ENCODE assay signal across 8 mouse cellular contexts in the genomic region with DNA sequence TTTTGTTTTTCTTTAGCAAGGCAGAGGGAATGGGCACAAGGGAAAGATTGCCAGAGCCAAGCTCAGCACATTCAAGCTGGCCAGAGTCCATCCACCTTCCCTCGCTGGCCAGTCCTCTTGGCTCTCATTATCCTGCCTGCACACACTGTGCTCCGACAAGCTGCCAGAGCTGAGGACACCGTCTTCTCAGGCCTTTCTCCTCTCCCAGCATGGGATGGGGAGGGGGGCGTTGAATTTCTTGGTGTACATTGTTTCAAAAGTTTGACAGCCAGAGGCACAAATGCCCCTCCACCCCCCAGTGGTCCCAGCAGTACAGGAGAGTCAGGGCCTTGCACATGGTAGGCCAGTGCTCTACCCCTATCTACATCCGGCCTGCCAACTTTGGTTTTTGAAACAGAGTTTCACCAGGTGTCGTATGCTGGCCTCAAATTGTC. TPM values are rescaled to one million over a fixed set of nuclear protein-coding genes. Genes with fewer than 3 reads are reported as not detected.
DNase-seq lines count a peak whose midpoint lies in the region; ATAC-seq and TF ChIP-seq lines count a peak whose summit lies in the region.

No protein-coding gene starts in this region.

- H3K4me3 ChIP-seq in kidney, adult 2 months (ENCODE audit: insufficient read depth, low read depth, low read length): no peak overlapping the region
- peak overlapping the region; percentile 76 for H3K4me3 ChIP-seq in liver, embryonic 15.5 days (replicated peaks)

- ATAC-seq in cerebellum, adult (ENCODE audit: insufficient number of reproducible peaks, low FRiP score, low TSS enrichment): peak; percentile 51; the same call in 1 of the 2 replicates
- peak; percentile 22 for ATAC-seq in liver, embryonic 15.5 days (ENCODE audit: insufficient read depth)

- H3K27me3 ChIP-seq in kidney, adult 2 months (replicated peaks; ENCODE audit: control insufficient read depth, insufficient read depth, low read length): no peaks in the 10 kb centered on the region
- H3K27me3 ChIP-seq in liver, embryonic 15.5 days: no peaks in the 10 kb centered on the region

- H3K9me3 ChIP-seq in liver, embryonic 15.5 days (replicated peaks): no peaks in the 10 kb centered on the region

- H3K4me1 ChIP-seq in kidney, adult 2 months (ENCODE audit: control insufficient read depth, insufficient read depth, low read length): peaks cover 5% of the 10 kb centered on the region; the same call in 1 of the 2 replicates
- peaks cover 27% of the 10 kb centered on the region for H3K4me1 ChIP-seq in liver, embryonic 15.5 days (replicated peaks)

- peak overlapping the region; percentile 97 for H3K4me2 ChIP-seq in liver, embryonic 15.5 days

- no peak overlapping the region for H3K9ac ChIP-seq in liver, embryonic 15.5 days

- TF ChIP-seq CTCF in kidney, adult 2 months (conservative IDR thresholded peaks at IDR 0.05; ENCODE audit: insufficient read depth, insufficient read length, low read depth, low read length): no peak

- no peaks in the 10 kb centered on the region for H3K36me3 ChIP-seq in kidney, adult 2 months (ENCODE audit: control insufficient read depth, insufficient read depth, low read length)
- no peaks in the 10 kb centered on the region for H3K36me3 ChIP-seq in liver, embryonic 15.5 days (replicated peaks)

- no peak for TF ChIP-seq POLR2A in kidney, adult 2 months (IDR thresholded peaks at IDR 0.05; ENCODE audit: low read depth, low read length)

- peak overlapping the region; percentile 37; the same call in 1 of the 2 replicates for H3K27ac ChIP-seq in kidney, adult 2 months (ENCODE audit: insufficient read depth, low read depth, low read length)
- H3K27ac ChIP-seq in liver, embryonic 15.5 days (replicated peaks): no peak overlapping the region

- 38% methylated on average over 6 of the region's 6 CpGs for WGBS in kidney, adult 2 months
- 49% methylated on average over 6 of the region's 6 CpGs for WGBS in liver, embryonic 15.5 days (ENCODE audit: insufficient replicate concordance)

- peak; percentile 69 for DNase-seq in gastrocnemius, adult 18-20 months (ENCODE audit: low spot score)
- DNase-seq in gastrocnemius, postnatal 4 days (ENCODE audit: low spot score in 2 of 2): no peak
- peak; percentile 41 to 47 for DNase-seq in heart, adult 9 months (ENCODE audit: low spot score in 2 of 2)
- peak; percentile 89 for DNase-seq in kidney, adult 2 months
- DNase-seq in ovary, postnatal 14 days (ENCODE audit: low spot score): peak; percentile 27
- DNase-seq in embryo, embryonic 11 days: no peak

RNA-seq across cellular contexts. Expression of a gene that starts 0.4 kb away (rescaled TPM):
- total RNA-seq in gastrocnemius, adult 18-20 months (2021): 100 to 1,000 TPM; 174 to 191 TPM
- total RNA-seq in gastrocnemius, postnatal 4 days (2021): 10 to 100 TPM; 59.2 to 69.4 TPM
- polyA plus RNA-seq in kidney, adult 2 months (2012; rRNA removed): 152 and 171 TPM in 2 replicates
- 21.4 and 26.4 TPM in 2 replicates for polyA plus RNA-seq in liver, embryonic 15.5 days (2015; fragmentation: Nextera tagmentation; extraction: Ambion mirVana)

RNA-seq across cellular contexts. Expression of a gene that starts 32.6 kb away (rescaled TPM):
- total RNA-seq in gastrocnemius, adult 18-20 months (2021): 10 to 100 TPM; 32.2 to 43.5 TPM
- total RNA-seq in gastrocnemius, postnatal 4 days (2021): 100 to 1,000 TPM; 106 to 113 TPM
- 88.4 and 94.2 TPM in 2 replicates for polyA plus RNA-seq in kidney, adult 2 months (2012; rRNA removed)
- polyA plus RNA-seq in liver, embryonic 15.5 days (2015; fragmentation: Nextera tagmentation; extraction: Ambion mirVana): 165 and 170 TPM in 2 replicates

RNA-seq across cellular contexts. Expression of a gene that starts 38.9 kb away (rescaled TPM):
- total RNA-seq in gastrocnemius, adult 18-20 months (2021): under 1 TPM in 1 of 2 experiments, not detected in 1; 0.26 TPM
- total RNA-seq in gastrocnemius, postnatal 4 days (2021): under 1 TPM; 0.12 to 0.16 TPM
- polyA plus RNA-seq in kidney, adult 2 months (2012; rRNA removed): 0.27 and 0.30 TPM in 2 replicates
- polyA plus RNA-seq in liver, embryonic 15.5 days (2015; fragmentation: Nextera tagmentation; extraction: Ambion mirVana): 0.55 and 0.70 TPM in 2 replicates

RNA-seq across cellular contexts. Expression of a gene that starts 39.0 kb away (rescaled TPM):
- 10 to 100 TPM; 29.7 to 29.9 TPM for total RNA-seq in gastrocnemius, adult 18-20 months (2021)
- total RNA-seq in gastrocnemius, postnatal 4 days (2021): 10 to 100 TPM; 23.3 to 23.6 TPM
- polyA plus RNA-seq in kidney, adult 2 months (2012; rRNA removed): 25.2 and 31.5 TPM in 2 replicates
- polyA plus RNA-seq in liver, embryonic 15.5 days (2015; fragmentation: Nextera tagmentation; extraction: Ambion mirVana): 1.6 and 1.9 TPM in 2 replicates

RNA-seq across cellular contexts. Expression of a gene that starts 40.3 kb away (rescaled TPM):
- under 1 TPM; 0.21 to 0.34 TPM for total RNA-seq in gastrocnemius, adult 18-20 months (2021)
- under 1 TPM; 0.73 to 0.93 TPM for total RNA-seq in gastrocnemius, postnatal 4 days (2021)
- polyA plus RNA-seq in kidney, adult 2 months (2012; rRNA removed): 3.7 and 3.9 TPM in 2 replicates
- 0.21 and 0.35 TPM in 2 replicates for polyA plus RNA-seq in liver, embryonic 15.5 days (2015; fragmentation: Nextera tagmentation; extraction: Ambion mirVana)

Comparison
In these comparisons a context has a peak if more than half of its experiments do, and no peak if none do; other contexts are left out.
1. DNase-seq: peak in gastrocnemius, adult 18-20 months (single experiment), heart, adult 9 months (2 of 2), kidney, adult 2 months (single experiment) and ovary, postnatal 14 days (single experiment); none in gastrocnemius, postnatal 4 days (0 of 2) and embryo, embryonic 11 days (single experiment).